Mouse (Mus musculus): Measurements from ENCODE around the gene Farp1.

DNA sequence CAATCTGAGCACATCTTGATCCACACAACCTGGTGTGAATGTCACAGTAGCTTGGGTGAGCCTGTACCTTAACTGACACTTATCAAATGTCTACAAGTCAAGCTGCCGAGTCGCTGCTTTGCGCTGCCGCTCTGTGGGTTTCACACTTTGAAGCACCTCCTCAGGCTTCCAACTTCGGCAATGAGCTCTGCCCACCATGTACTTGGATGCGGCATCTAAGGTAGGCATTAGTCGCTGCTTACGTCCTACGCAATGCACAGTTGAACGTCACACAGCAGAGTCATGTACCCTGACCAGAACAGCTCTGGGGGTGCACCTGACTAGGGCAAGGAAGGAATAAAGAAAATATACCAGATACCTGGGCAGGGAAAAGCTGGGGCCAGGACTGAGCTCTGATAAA, 278.3 kb downstream of the Farp1 start:
- no peak for TF ChIP-seq CTCF (IDR thresholded peaks at IDR 0.05; ENCODE audit: borderline replicate concordance, extremely low read depth, insufficient read depth, insufficient read length)
- no peak for TF ChIP-seq POLR2A (IDR thresholded peaks at IDR 0.05; ENCODE audit: borderline replicate concordance, extremely low read depth, insufficient read depth, insufficient read length, poor library complexity, severe bottlenecking)
